ENCODE assay signal across 8 mouse cellular contexts in the genomic region with DNA sequence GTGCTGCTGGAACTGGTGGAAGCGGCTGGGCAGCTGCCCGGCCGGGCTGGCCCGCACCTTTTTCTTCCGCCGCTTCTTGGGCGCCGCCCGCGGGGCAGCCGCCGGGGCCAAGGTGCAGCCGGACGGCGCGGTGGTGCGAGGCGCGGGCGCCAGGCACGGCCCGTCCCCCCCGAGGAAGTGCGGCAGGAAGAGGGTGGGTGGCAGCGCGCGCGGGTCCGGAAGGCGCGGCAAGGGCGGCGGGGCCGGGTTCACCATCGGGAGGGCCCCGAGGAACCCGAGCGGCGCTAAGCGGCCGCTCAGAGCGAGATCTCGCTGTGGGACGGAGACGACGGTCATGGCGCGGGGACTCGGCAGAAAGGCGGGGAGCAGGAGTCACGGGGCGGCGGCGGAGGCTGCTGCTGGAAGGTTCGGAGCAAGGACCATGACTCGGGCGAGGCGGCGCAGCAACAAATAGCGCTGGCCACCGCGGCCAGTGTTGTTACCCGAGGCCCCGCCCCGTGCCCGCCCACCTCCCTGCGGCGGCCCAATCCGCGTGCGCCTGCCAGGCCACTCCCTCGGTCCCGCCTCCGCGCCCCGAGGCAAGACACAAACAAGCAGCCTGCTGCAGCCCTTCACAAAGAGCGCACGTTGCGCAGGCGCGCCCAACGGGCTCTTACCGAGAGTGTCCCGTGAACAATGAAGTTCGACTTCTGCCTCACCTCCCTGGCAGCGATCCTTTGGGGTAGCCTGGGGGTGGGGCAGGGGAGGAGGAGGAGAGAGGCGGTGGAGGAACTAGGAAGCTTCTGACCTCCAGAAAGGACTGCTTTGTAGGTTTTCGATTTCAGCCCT. TPM values are rescaled to one million over a fixed set of nuclear protein-coding genes. Genes with fewer than 3 reads are reported as not detected.
DNase-seq lines count a peak whose midpoint lies in the region; ATAC-seq and TF ChIP-seq lines count a peak whose summit lies in the region.

No protein-coding gene starts in this region.

- peak overlapping the region; percentile 100 for H3K27ac ChIP-seq in cortical plate, adult 2 months (ENCODE audit: insufficient read depth, low read length)

- intact Hi-C loops in left cerebral cortex, postnatal 10 days (cut with DNase I), result loop anchor here (5.0 kb wide), 1 partner anchor 44 kb away; a partner anchor contains a TSS

- TF ChIP-seq POLR2A in cortical plate, adult 2 months (IDR thresholded peaks at IDR 0.05; ENCODE audit: extremely low read depth, insufficient read depth, low read length), result peak; percentile 89

- H3K4me3 ChIP-seq in cortical plate, adult 2 months (ENCODE audit: insufficient read depth, low read length), result peak overlapping the region; percentile 64

- no peak for TF ChIP-seq CTCF in cortical plate, adult 2 months (IDR thresholded peaks at IDR 0.05; ENCODE audit: extremely low read depth, insufficient read depth, low read length)

- peak; percentile 98 for DNase-seq in gastrocnemius, postnatal 10 days
- peak; percentile 96 to 99 for DNase-seq in left cerebral cortex, postnatal 10 days (ENCODE audit: extremely low spot score in 1 of 2, low spot score in 2 of 2)
- peak; percentile 98 for DNase-seq in right cerebral cortex, postnatal 25 days
- DNase-seq in urinary bladder, postnatal 4 days (ENCODE audit: low spot score in 2 of 2), result peak; percentile 98 to 99

- peak; percentile 58 for ATAC-seq in activated CD4-positive, CD25-positive, alpha-beta regulatory T cell, adult 4 months
- peak; percentile 60 for ATAC-seq in inflammation-experienced regulatory T-cells, adult 6 months
- peak; percentile 85 for ATAC-seq in megakaryocyte-erythroid progenitor cell, adult 5-6 weeks (replicated peaks; ENCODE audit: low FRiP score, low TSS enrichment, poor library complexity, severe bottlenecking)

- 0 out of 2 replicates have a peak, but pooled peaks cover 1% of the 10 kb centered on the region for H3K4me1 ChIP-seq in cortical plate, adult 2 months (ENCODE audit: control insufficient read depth, insufficient read depth, low read length)

RNA-seq across cellular contexts. Expression of a gene that starts 39.5 kb away (rescaled TPM):
- 1 to 10 TPM; 2.1 to 3.9 TPM for polyA plus RNA-seq in activated CD4-positive, CD25-positive, alpha-beta regulatory T cell, adult 4 months (2017; shearing (Covaris generic))
- 17.6 and 19.6 TPM in 2 replicates for polyA plus RNA-seq in cortical plate, adult 2 months (2012; rRNA removed)
- under 1 TPM in 1 of 2 experiments, not detected in 1; 0.20 TPM for total RNA-seq in gastrocnemius, postnatal 10 days (2021)
- polyA plus RNA-seq in inflammation-experienced regulatory T-cells, adult 6 months (2017; shearing (Covaris generic)), result 1 to 10 TPM; 1.4 to 4.2 (median 3.5) TPM
- total RNA-seq in left cerebral cortex, postnatal 10 days (2021), result 10 to 100 TPM; 38.6 to 41.6 TPM
- total RNA-seq in megakaryocyte-erythroid progenitor cell, adult 5-6 weeks (2014; fragmentation: Nextera tagmentation), result not detected in 2 replicates
- 0.08 TPM in 1 of 2 replicates, not detected in the other for total RNA-seq in megakaryocyte-erythroid progenitor cell, adult 5-6 weeks (2017)

RNA-seq across cellular contexts. Expression of a gene that starts 41.7 kb away (rescaled TPM):
- polyA plus RNA-seq in activated CD4-positive, CD25-positive, alpha-beta regulatory T cell, adult 4 months (2017; shearing (Covaris generic)), result 10 to 100 TPM; 76.1 to 91.4 TPM
- polyA plus RNA-seq in cortical plate, adult 2 months (2012; rRNA removed), result 40.7 and 44.5 TPM in 2 replicates
- total RNA-seq in gastrocnemius, postnatal 10 days (2021), result 100 to 1,000 TPM; 103 to 112 TPM
- 10 to 100 TPM; 55.0 to 86.9 (median 86.3) TPM for polyA plus RNA-seq in inflammation-experienced regulatory T-cells, adult 6 months (2017; shearing (Covaris generic))
- total RNA-seq in left cerebral cortex, postnatal 10 days (2021), result 100 to 1,000 TPM in 1 of 2 experiments, 10 to 100 TPM in 1; 99.2 to 103 TPM
- total RNA-seq in megakaryocyte-erythroid progenitor cell, adult 5-6 weeks (2014; fragmentation: Nextera tagmentation), result 46.4 and 53.7 TPM in 2 replicates
- 98.0 and 124 TPM in 2 replicates for total RNA-seq in megakaryocyte-erythroid progenitor cell, adult 5-6 weeks (2017)

RNA-seq across cellular contexts. Expression of a gene that starts 58.7 kb away (rescaled TPM):
- polyA plus RNA-seq in activated CD4-positive, CD25-positive, alpha-beta regulatory T cell, adult 4 months (2017; shearing (Covaris generic)), result not detected
- 2.5 and 2.7 TPM in 2 replicates for polyA plus RNA-seq in cortical plate, adult 2 months (2012; rRNA removed)
- 10 to 100 TPM; 39.9 to 45.1 TPM for total RNA-seq in gastrocnemius, postnatal 10 days (2021)
- polyA plus RNA-seq in inflammation-experienced regulatory T-cells, adult 6 months (2017; shearing (Covaris generic)), result not detected
- total RNA-seq in left cerebral cortex, postnatal 10 days (2021), result 1 to 10 TPM; 6.6 to 8.1 TPM
- total RNA-seq in megakaryocyte-erythroid progenitor cell, adult 5-6 weeks (2014; fragmentation: Nextera tagmentation), result 1.2 and 4.1 TPM in 2 replicates
- total RNA-seq in megakaryocyte-erythroid progenitor cell, adult 5-6 weeks (2017), result 0.42 and 1.5 TPM in 2 replicates

Comparison
In these comparisons a context has a peak if more than half of its experiments do, and no peak if none do; other contexts are left out.
1. Peak in every context shown above with its lines: DNase-seq, ATAC-seq, H3K4me3 ChIP-seq and H3K27ac ChIP-seq.
2. RNA of a gene that starts 39.5 kb away (total RNA-seq): 38.6 to 41.6 TPM in left cerebral cortex, postnatal 10 days; 0.20 TPM in gastrocnemius, postnatal 10 days and 0.08 TPM in megakaryocyte-erythroid progenitor cell, adult 5-6 weeks; every median in the first group is over 10 times any median in the second.
3. RNA of a gene that starts 58.7 kb away (total RNA-seq): 39.9 to 45.1 TPM in gastrocnemius, postnatal 10 days; 6.6 to 8.1 TPM in left cerebral cortex, postnatal 10 days and 0.42 to 4.1 TPM in megakaryocyte-erythroid progenitor cell, adult 5-6 weeks; every median in the first group is over 4 times any median in the second.